Mouse (Mus musculus): ENCODE results near the gene Apba1.

DNA sequence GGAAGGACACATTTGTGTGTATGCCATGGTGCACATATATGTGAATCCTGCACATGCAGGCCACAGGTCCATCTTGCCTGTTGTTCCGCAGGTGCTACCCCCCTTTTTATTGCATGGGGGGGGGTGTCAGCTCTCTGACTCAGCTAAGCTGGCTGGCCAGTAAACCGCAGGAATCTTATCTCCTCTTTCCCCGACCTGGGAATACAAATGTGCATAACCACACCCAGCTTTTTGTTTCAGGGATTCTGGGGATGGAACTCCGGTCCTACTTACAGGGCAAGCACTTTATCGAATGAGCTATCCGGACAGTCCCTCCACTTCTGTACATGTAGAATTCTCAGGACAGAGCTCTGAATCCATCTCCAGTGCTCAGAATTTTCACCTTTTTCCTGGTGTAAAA, 58.5 kb downstream of the Apba1 start:
- TF ChIP-seq HCFC1 (IDR thresholded peaks at IDR 0.05; ENCODE audit: borderline replicate concordance, insufficient read depth, low read length): no peak
- no peak for TF ChIP-seq CHD2 (IDR thresholded peaks at IDR 0.05; ENCODE audit: low read depth, low read length)
- no peak for TF ChIP-seq ZNF384 (IDR thresholded peaks at IDR 0.05; ENCODE audit: low read depth, low read length)

Measured in ES-E14 (cell line).